Mouse (Mus musculus) brain, embryonic 14.5 days (tissue): Measurements from ENCODE around the gene Tgm5.

ENCODE experiments used
- CTCF ChIP-seq: fragments of 200-500 bp; IDR thresholded peaks from 2 replicates; pipeline ENCODE4 v1.5.1; 2012; ENCODE audit warnings: inconsistent platforms, mild to moderate bottlenecking, moderate library complexity, borderline replicate concordance; ENCODE audit not compliant: insufficient read depth, insufficient read length; ENCODE audit errors: extremely low read depth
- POLR2A ChIP-seq: fragments of 200-500 bp; IDR thresholded peaks from 2 replicates; pipeline ENCODE4 v1.6.1; 2012; ENCODE audit warnings: mild to moderate bottlenecking, inconsistent platforms, borderline replicate concordance; ENCODE audit not compliant: poor library complexity, insufficient read depth, insufficient read length, severe bottlenecking; ENCODE audit errors: extremely low read depth

- no peak for TF ChIP-seq POLR2A
- TF ChIP-seq CTCF = no peak
These were observed 29.7 kb downstream of the Tgm5 start for GRCm38 (mm10) chr2:121055915-121056314.
